Mouse (Mus musculus) hindbrain, embryonic 10.5 days (tissue): ENCODE measurements at regions not wholly inside any gene's neighbourhood (a gene's known extent, or its start where the extent isn't known, plus 50 kb on each side); places are given as distances from the start of the nearest gene placed in this dataset.
A peak's percentile ranks its signal among the peaks of the same experiment; 100 is the strongest.

Experiments
- DNase-seq: peaks from one replicate; pipeline ENCODE4 v3.0.0-alpha.2; 2017; ENCODE audit warnings: low spot score
- H3K27ac ChIP-seq: fragments of 300-500 bp; sonication (generic); 2 replicates; pipeline ENCODE4 v1.5.1; 2016; ENCODE audit warnings: mild to moderate bottlenecking, moderate library complexity
- H3K27me3 ChIP-seq: fragments of 300-500 bp; sonication (generic); 2 replicates; pipeline ENCODE4 v1.6.1; 2016; ENCODE audit warnings: mild to moderate bottlenecking; ENCODE audit not compliant: poor library complexity, insufficient read depth, severe bottlenecking
- H3K36me3 ChIP-seq: fragments of 300-500 bp; sonication (generic); 2 replicates; pipeline ENCODE4 v1.6.1; 2016; ENCODE audit warnings: mild to moderate bottlenecking, moderate library complexity
- H3K4me1 ChIP-seq: fragments of 300-500 bp; sonication (generic); replicated peaks from 2 replicates; pipeline ENCODE4 v1.6.1; 2016; ENCODE audit warnings: mild to moderate bottlenecking
- H3K4me3 ChIP-seq: fragments of 300-500 bp; sonication (generic); 2 replicates; pipeline ENCODE4 v1.5.1; 2016; ENCODE audit warnings: mild to moderate bottlenecking, moderate library complexity
- H3K9me3 ChIP-seq: fragments of 300-500 bp; sonication (generic); 2 replicates; pipeline ENCODE4 v1.6.1; 2016; ENCODE audit warnings: mild to moderate bottlenecking, moderate library complexity
- WGBS: fragments of 180-500 bp; shearing (Covaris S2); methylation state at CpG from one replicate; pipeline ENCODE4 v1.1.7; 2016; 5-methylcytosine and 5-hydroxymethylcytosine counted together

DNA sequence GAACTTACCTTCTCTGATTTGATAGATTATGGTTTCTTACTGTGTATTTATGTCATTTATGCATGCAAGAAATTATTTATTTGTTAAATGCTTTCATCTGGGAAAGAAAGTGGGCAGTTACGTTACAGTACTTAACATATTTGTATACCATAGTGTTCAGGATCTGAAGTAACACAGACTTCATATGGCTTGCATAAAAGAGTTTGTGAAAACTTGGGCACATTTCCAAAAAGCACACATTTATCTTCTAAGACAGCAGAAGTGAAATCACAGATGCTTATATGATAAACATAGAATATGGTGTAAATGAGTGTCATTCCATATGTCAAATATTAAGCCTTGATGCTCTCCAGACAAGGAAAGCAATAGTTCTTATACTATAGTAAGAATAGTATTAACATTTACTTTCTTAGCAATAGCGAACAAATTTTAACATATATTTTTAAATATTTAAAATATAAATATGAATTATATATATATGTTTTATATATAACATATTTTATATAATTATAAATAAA, 4549.1 kb upstream of the Gm7489 start:
- H3K4me3 ChIP-seq = no peak overlapping the region
- H3K4me1 ChIP-seq = no peaks in the 10 kb centered on the region
- no peaks in the 10 kb centered on the region for H3K27me3 ChIP-seq
- no peak overlapping the region for H3K27ac ChIP-seq
- H3K9me3 ChIP-seq = no peaks in the 10 kb centered on the region
- no peak for DNase-seq
- WGBS = 84% methylated on average over 2 of the region's 2 CpGs
- H3K36me3 ChIP-seq = no peaks in the 10 kb centered on the region

DNA sequence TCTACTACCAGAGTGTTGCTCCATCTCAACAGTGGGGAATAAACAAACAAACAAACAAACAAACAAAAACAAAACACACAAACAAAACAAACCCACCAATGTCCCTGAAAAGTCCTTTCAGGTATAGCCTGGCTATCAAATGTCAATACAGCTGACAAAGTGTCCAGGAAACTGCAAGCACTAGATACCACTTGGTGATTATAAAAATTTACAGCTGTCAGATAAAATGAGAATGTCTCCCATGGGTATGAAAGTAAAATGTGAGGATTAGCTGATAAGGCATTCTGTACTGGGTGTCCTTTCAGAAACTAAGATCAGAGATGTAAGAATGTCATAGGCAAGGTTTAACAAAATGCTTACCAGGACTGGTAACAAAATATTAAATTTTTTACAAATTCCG, 4537.7 kb upstream of the Gm7489 start:
- WGBS = 86% methylated on average over 1 of the region's 1 CpGs
- Histone ChIP-seq H3K9me3 (no peaks in the 10 kb centered on the region), H3K27me3 (no peaks in the 10 kb centered on the region), H3K4me3 (no peak overlapping the region), H3K36me3 (no peaks in the 10 kb centered on the region), H3K4me1 (no peaks in the 10 kb centered on the region), H3K27ac (no peak overlapping the region)
- DNase-seq = no peak

DNA sequence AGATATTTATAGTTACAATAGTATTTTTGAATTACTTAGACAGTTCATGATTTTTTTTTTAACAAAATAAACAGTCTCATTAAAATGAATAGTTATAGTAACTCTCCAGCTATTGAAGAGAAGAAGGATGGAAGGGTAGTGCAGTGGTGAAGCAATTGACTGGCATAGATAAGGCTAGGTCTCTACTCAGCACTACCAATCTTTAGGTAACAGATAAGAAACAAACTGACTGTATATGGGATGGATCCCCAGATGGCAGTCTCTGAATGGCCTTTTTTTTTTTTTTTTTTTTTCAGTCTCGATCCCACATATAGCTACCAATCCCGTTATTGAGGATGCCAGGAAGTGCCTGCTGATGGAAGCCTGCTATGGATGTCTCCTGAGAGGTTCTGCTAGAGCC, 4528.6 kb upstream of the Gm7489 start:
- H3K4me3 ChIP-seq = no peak overlapping the region
- H3K27me3 ChIP-seq = no peaks in the 10 kb centered on the region
- 72% methylated on average over 2 of the region's 2 CpGs for WGBS
- H3K36me3 ChIP-seq = no peaks in the 10 kb centered on the region
- no peaks in the 10 kb centered on the region for H3K9me3 ChIP-seq
- no peak for DNase-seq
- no peak overlapping the region for H3K27ac ChIP-seq
- H3K4me1 ChIP-seq = no peaks in the 10 kb centered on the region

DNA sequence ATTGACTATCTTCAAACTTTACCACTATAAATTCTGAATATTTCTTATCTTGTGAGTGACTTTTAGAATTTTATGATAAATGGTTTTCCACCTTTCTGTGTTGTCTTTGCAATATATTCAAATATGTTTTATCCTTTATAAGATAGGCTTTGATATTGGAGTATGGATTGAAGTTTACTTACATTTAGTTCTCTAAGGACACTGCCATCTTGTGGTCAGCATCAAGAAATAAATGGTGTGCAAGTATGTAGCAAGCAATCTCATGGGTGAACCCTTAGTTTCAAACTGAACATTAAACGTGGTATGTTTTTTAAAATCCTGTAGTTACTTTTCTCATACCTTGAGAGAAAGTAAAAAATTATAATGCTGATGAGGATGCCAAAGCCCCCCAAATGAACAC, 4488.7 kb upstream of the Gm7489 start:
- DNase-seq = no peak
- no peaks in the 10 kb centered on the region for H3K9me3 ChIP-seq
- H3K27ac ChIP-seq = no peak overlapping the region
- no peaks in the 10 kb centered on the region for H3K4me1 ChIP-seq
- 53% methylated on average over 1 of the region's 1 CpGs for WGBS
- H3K27me3 ChIP-seq = no peaks in the 10 kb centered on the region
- H3K4me3 ChIP-seq = no peak overlapping the region
- H3K36me3 ChIP-seq = no peaks in the 10 kb centered on the region

DNA sequence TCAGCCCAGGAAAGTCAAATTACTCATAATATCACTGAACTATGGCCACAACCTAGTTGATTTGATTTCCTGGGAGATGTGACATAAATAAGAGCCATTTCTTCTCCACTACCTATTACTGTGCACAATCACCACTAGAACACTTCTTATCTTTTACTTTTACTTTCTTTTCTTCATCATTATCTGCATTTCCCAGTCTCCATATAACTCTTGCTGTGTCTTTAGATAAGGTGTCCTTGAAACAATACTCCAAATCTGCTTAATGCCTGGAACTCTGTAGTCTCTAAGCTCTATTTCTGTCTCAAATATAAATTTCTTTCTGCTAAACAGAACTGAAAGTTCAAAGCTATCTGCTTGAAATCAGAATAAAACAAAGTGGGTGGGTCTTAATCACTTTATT, 4471.0 kb upstream of the Gm7489 start:
- no peak for DNase-seq
- Histone ChIP-seq H3K4me1 (no peaks in the 10 kb centered on the region), H3K27me3 (no peaks in the 10 kb centered on the region), H3K36me3 (no peaks in the 10 kb centered on the region), H3K4me3 (no peak overlapping the region), H3K27ac (no peak overlapping the region), H3K9me3 (no peaks in the 10 kb centered on the region)

DNA sequence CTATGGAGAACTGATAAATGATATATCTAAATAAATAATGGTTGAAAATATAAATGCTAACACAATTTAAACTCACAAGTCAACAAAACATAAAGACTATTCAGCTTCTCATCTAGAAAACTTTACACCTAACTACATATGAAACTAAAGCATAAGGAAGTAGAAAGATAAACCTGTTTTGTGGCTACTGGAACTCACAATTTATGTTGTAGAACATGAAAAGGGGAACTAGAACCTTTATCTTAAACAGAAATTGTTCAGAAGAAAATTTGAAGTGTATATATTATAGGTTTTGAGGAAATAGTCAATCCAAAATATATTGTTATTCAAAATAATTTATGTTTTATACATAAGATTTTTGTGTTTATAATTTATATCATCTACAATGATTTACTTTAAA, 4433.4 kb upstream of the Gm7489 start:
- Histone ChIP-seq H3K27ac (no peak overlapping the region), H3K4me1 (no peaks in the 10 kb centered on the region), H3K4me3 (no peak overlapping the region), H3K27me3 (no peaks in the 10 kb centered on the region), H3K36me3 (no peaks in the 10 kb centered on the region), H3K9me3 (no peaks in the 10 kb centered on the region)
- no peak for DNase-seq

DNA sequence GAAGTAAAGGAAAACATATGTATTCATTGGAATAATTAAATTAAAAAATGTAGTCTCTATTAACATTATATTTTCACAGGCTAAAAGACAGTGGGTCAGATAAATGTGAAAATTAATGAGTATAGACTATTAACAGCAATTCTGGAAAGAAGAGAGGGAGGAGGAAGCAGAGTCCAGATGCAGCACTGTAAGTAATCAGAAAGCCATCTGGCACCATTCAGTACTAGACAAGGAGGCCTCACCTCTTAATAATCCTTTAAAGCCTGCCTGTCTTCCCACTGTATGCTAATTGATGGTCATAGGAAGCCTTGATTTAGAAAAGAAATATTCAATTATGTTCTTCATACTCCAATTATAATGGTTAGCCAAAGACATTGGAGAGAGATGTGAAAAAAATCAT, 4400.1 kb upstream of the Gm7489 start:
- no peaks in the 10 kb centered on the region for H3K36me3 ChIP-seq
- no peak overlapping the region for H3K27ac ChIP-seq
- no peaks in the 10 kb centered on the region for H3K9me3 ChIP-seq
- no peak overlapping the region for H3K4me3 ChIP-seq
- H3K27me3 ChIP-seq = no peaks in the 10 kb centered on the region
- DNase-seq = no peak
- H3K4me1 ChIP-seq = no peaks in the 10 kb centered on the region

DNA sequence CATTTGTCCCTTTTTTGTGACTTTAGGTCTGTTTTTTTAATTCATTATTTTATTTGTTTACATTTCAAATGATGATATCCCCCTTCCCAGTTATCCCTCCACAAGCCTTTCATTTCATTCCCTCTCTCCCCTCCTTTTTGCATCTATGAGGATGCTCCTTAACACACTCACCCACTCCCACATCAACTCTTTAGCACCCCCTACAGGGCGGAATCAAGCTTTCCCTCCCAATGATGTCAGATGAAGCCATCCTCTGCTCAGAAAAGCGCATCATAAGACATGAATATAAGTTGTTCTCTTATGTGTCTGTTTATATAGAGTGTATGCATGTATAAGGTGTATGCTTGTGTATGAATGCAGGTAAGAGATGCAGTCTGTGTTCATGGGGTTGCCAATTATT, 4391.9 kb upstream of the Gm7489 start:
- H3K4me3 ChIP-seq = no peak overlapping the region
- no peaks in the 10 kb centered on the region for H3K4me1 ChIP-seq
- H3K36me3 ChIP-seq = no peaks in the 10 kb centered on the region
- 52% methylated on average over 2 of the region's 2 CpGs for WGBS
- peak; percentile 4 for DNase-seq
- H3K27ac ChIP-seq = no peak overlapping the region
- no peaks in the 10 kb centered on the region for H3K9me3 ChIP-seq
- H3K27me3 ChIP-seq = no peaks in the 10 kb centered on the region

DNA sequence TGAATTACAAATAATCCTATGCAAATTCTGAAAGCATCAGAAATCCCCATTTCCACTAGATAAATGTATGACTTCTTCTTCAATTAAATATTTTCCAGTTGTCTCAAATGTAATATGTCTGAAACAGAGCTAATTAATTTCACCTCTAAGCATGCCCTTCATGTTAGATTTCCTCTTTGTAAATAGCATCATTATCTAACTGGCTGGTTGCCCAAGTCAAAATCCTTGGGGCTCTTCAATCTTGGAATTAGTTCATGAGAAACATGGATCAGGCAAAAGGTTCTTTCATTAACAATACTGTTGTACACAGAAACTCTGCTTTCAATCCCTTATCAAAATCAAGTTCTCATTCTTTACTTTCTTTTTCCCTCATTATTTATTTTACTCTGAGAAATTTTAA, 4382.9 kb upstream of the Gm7489 start:
- no peak overlapping the region for H3K4me3 ChIP-seq
- DNase-seq = no peak

More for the DNA sequence above, 4382.9 kb upstream of the Gm7489 start:
- Histone ChIP-seq H3K4me1 (no peaks in the 10 kb centered on the region), H3K27me3 (no peaks in the 10 kb centered on the region), H3K27ac (no peak overlapping the region), H3K9me3 (no peaks in the 10 kb centered on the region), H3K36me3 (no peaks in the 10 kb centered on the region)
